ENCODE assay signal across 11 mouse cellular contexts in the genomic region with DNA sequence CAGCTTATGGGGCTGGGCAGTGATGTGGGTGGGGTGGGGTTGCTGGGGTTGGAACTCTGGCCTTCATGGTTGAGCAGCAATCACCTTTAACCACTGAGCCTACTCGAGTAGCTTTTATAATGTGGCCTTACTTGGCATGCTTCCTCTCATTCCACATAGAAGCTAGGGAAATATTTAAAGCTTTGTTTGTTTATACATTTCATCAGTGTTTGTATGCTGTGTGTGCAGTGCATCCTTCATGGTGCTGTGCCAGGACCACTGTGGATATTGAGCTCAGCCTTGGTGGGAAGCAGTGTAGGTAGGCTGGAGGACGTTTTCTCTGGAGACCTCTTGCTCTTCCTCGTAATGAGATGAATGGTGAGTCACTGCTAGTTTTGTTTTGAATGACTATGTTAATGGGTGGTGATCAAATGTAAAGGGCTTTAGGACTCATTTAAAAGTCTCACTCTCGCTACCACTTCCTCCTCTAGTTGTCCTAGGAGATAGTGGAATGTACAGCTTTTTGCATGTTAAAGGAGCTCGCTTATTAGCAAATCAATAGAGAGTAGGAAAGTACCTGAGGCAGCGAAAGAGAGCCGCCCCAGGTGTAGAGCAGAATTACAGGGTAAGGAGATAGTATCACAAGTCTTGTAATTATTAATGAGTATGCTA. TPM values are rescaled to one million over a fixed set of nuclear protein-coding genes. Genes with fewer than 3 reads are reported as not detected.
A peak's percentile ranks its signal among the peaks of the same experiment; 100 is the strongest.
DNase-seq lines count a peak whose midpoint lies in the region; ATAC-seq and TF ChIP-seq lines count a peak whose summit lies in the region.
"Had no signal": no experiment of that assay in that cellular context is flagged by ENCODE, and none has a peak within 500 bp of the region (broad histone marks: within the 10 kb centered on the region; RNA-seq: fewer than 3 reads in every experiment).

No protein-coding gene starts in this region.

- no peak overlapping the region for H3K4me2 ChIP-seq in heart, postnatal 0 days (ENCODE audit: low read depth, low read length)
- peak overlapping the region; percentile 67 for H3K4me2 ChIP-seq in neural tube, embryonic 12.5 days (replicated peaks)
- H3K4me2 ChIP-seq: liver, embryonic 13.5 days had no signal

- H3K4me3 ChIP-seq in heart, postnatal 0 days (ENCODE audit: low read depth, low read length): no peak overlapping the region
- H3K4me3 ChIP-seq in neural tube, embryonic 12.5 days: no peak overlapping the region
- H3K4me3 ChIP-seq in thymus, adult 2 months (ENCODE audit: control insufficient read depth, insufficient read depth, low read length): no peak overlapping the region
- H3K4me3 ChIP-seq: embryonic facial prominence, embryonic 13.5 days; liver, embryonic 13.5 days had no signal

- intact Hi-C loops in left cerebral cortex, postnatal 25 days (cut with DNase I): no loop called here

- TF ChIP-seq CTCF in heart, postnatal 0 days (IDR thresholded peaks at IDR 0.05; ENCODE audit: low read depth): no peak
- no peak for TF ChIP-seq CTCF in thymus, adult 2 months (IDR thresholded peaks at IDR 0.05; ENCODE audit: borderline replicate concordance, control insufficient read depth, extremely low read depth, insufficient read depth, low read length, poor library complexity)

- no peaks in the 10 kb centered on the region for H3K9me3 ChIP-seq in heart, postnatal 0 days (replicated peaks; ENCODE audit: control insufficient read depth, low read length)
- H3K9me3 ChIP-seq in neural tube, embryonic 12.5 days: no peaks in the 10 kb centered on the region
- H3K9me3 ChIP-seq: embryonic facial prominence, embryonic 13.5 days; liver, embryonic 13.5 days had no signal

- TF ChIP-seq POLR2A in thymus, adult 2 months (IDR thresholded peaks at IDR 0.05; ENCODE audit: control insufficient read depth, extremely low read depth, insufficient read depth, low read length, poor library complexity): no peak

- no peak for ATAC-seq in heart, postnatal 0 days (ENCODE audit: insufficient read depth, low read depth)
- ATAC-seq in neural tube, embryonic 12.5 days (ENCODE audit: low FRiP score, low read depth): no peak

- TF ChIP-seq EP300 in heart, postnatal 0 days (IDR thresholded peaks at IDR 0.05; ENCODE audit: low read depth): no peak

- no peaks in the 10 kb centered on the region for H3K27me3 ChIP-seq in heart, postnatal 0 days (ENCODE audit: control insufficient read depth, insufficient read depth, low read length)
- no peaks in the 10 kb centered on the region for H3K27me3 ChIP-seq in neural tube, embryonic 12.5 days (replicated peaks)
- no peaks in the 10 kb centered on the region for H3K27me3 ChIP-seq in thymus, adult 2 months (ENCODE audit: control insufficient read depth, insufficient read depth, low read length)
- H3K27me3 ChIP-seq: embryonic facial prominence, embryonic 13.5 days; liver, embryonic 13.5 days had no signal

- no peak for DNase-seq in heart, postnatal 0 days (ENCODE audit: low spot score)
- no peak for DNase-seq in heart, adult 9 months (ENCODE audit: low spot score in 2 of 2)
- no peak for DNase-seq in neural tube, embryonic 10.5 days (ENCODE audit: extremely low spot score, low spot score)
- DNase-seq in kidney, postnatal 14 days: peak; percentile 55
- DNase-seq in thymus, adult 2 months: no peak
- DNase-seq in frontal cortex, postnatal 36 days (ENCODE audit: low spot score in 2 of 2): no peak
- DNase-seq in left cerebral cortex, postnatal 25 days (ENCODE audit: low spot score in 2 of 2): no peak
- DNase-seq: liver, embryonic 13.5 days had no signal

- H3K9ac ChIP-seq in heart, postnatal 0 days (replicated peaks; ENCODE audit: low read depth, low read length): no peak overlapping the region
- H3K9ac ChIP-seq in neural tube, embryonic 12.5 days: no peak overlapping the region
- H3K9ac ChIP-seq: embryonic facial prominence, embryonic 13.5 days; liver, embryonic 13.5 days had no signal

- WGBS in heart, postnatal 0 days: 62% methylated on average over 7 of the region's 7 CpGs
- 30% methylated on average over 7 of the region's 7 CpGs for WGBS in neural tube, embryonic 12.5 days
- 86% methylated on average over 7 of the region's 7 CpGs for WGBS in thymus, adult 2 months

- peaks cover 68% of the 10 kb centered on the region for H3K4me1 ChIP-seq in heart, postnatal 0 days (ENCODE audit: control insufficient read depth, insufficient read depth)
- H3K4me1 ChIP-seq in neural tube, embryonic 12.5 days: peaks cover 69% of the 10 kb centered on the region
- peaks cover 12% of the 10 kb centered on the region for H3K4me1 ChIP-seq in thymus, adult 2 months (replicated peaks; ENCODE audit: control insufficient read depth, insufficient read depth, low read length)

- H3K36me3 ChIP-seq in heart, postnatal 0 days (replicated peaks; ENCODE audit: control insufficient read depth, insufficient read depth, low read length): 0 out of 2 replicates have a peak, but pooled peaks cover 6% of the 10 kb centered on the region
- no peaks in the 10 kb centered on the region for H3K36me3 ChIP-seq in neural tube, embryonic 12.5 days
- H3K36me3 ChIP-seq in thymus, adult 2 months (ENCODE audit: control insufficient read depth, insufficient read depth, low read length): no peaks in the 10 kb centered on the region
- H3K36me3 ChIP-seq: liver, embryonic 13.5 days had no signal

- peak overlapping the region; percentile 43; the same call in 1 of the 2 replicates for H3K27ac ChIP-seq in heart, postnatal 0 days (ENCODE audit: low read depth)
- no peak overlapping the region for H3K27ac ChIP-seq in neural tube, embryonic 12.5 days
- H3K27ac ChIP-seq in thymus, adult 2 months (ENCODE audit: control insufficient read depth, insufficient read depth, low read length): no peak overlapping the region
- H3K27ac ChIP-seq: embryonic facial prominence, embryonic 13.5 days; liver, embryonic 13.5 days had no signal

RNA-seq across cellular contexts. Expression of gene Reep3, which starts 3.4 kb away (rescaled TPM):
- total RNA-seq in heart, postnatal 0 days (2014; rRNA removed; ENCODE audit: low replicate concordance): 24.0 and 26.6 TPM in 2 replicates
- 25.6 and 26.8 TPM in 2 replicates for polyA plus RNA-seq in heart, postnatal 0 days (2015; fragmentation: Nextera tagmentation; extraction: Ambion mirVana)
- 57.5 and 62.1 TPM in 2 replicates for polyA plus RNA-seq in neural tube, embryonic 12.5 days (2016; fragmentation: Nextera tagmentation; extraction: Ambion mirVana)
- 12.9 and 13.2 TPM in 2 replicates for polyA plus RNA-seq in thymus, adult 2 months (2012; rRNA removed)
- 10 to 100 TPM; 18.9 to 21.3 TPM for total RNA-seq in left cerebral cortex, postnatal 25 days (2021)
- total RNA-seq: MEL had no signal

RNA-seq across cellular contexts. Expression of gene Jmjd1c, which starts 4.2 kb away (rescaled TPM):
- total RNA-seq in heart, postnatal 0 days (2014; rRNA removed; ENCODE audit: low replicate concordance): 42.4 and 55.3 TPM in 2 replicates
- 28.1 and 29.0 TPM in 2 replicates for polyA plus RNA-seq in heart, postnatal 0 days (2015; fragmentation: Nextera tagmentation; extraction: Ambion mirVana)
- polyA plus RNA-seq in neural tube, embryonic 12.5 days (2016; fragmentation: Nextera tagmentation; extraction: Ambion mirVana): 63.8 and 63.9 TPM in 2 replicates
- 31.5 and 38.4 TPM in 2 replicates for polyA plus RNA-seq in thymus, adult 2 months (2012; rRNA removed)
- 10 to 100 TPM; 77.1 to 87.7 TPM for total RNA-seq in left cerebral cortex, postnatal 25 days (2021)
